Mouse (Mus musculus) CD4-positive, CD25-positive, alpha-beta regulatory T cell, adult 9 weeks (primary cell): ENCODE results near the gene Arhgap24. TPM values are rescaled to one million over a fixed set of nuclear protein-coding genes. Genes with fewer than 3 reads are reported as not detected.

ENCODE experiments used
- polyA plus RNA-seq: library from polyadenylated mRNA; unstranded; fragments of 100-300 nt; shearing (Covaris generic); gene quantifications from one replicate; pipeline ENCODE4 v1.2.1, GENCODE M21; 2017

The Arhgap24 gene
- polyA plus RNA-seq = 2.3 TPM

GRCm38 (mm10) chr5:102481215-102482211 is at the start of gene Arhgap24:
Gene Arhgap24 (plus strand): TSS chr5:102481391.

